Mouse (Mus musculus) left cerebral cortex, postnatal 36 days (tissue): Measurements from ENCODE around the gene Adgre5. TPM values are rescaled to one million over a fixed set of nuclear protein-coding genes. Genes with fewer than 3 reads are reported as not detected.

Experiments used
- DNase-seq, 2 experiments: peaks; one replicate each; pipeline ENCODE4 v3.0.0; 2021 to 2022; ENCODE audit warnings: low spot score in 2 of 2, mixed read lengths in 1 of 2
- intact Hi-C: fragments of 180-260 bp; cut with DNase I; formaldehyde crosslinking; loops from one replicate; pipeline ENCODE4 v1.15.1; 2025
- total RNA-seq, 2 experiments: library from RNA; stranded (reverse); gene quantifications; 2 replicates each; pipeline ENCODE4 v1.2.3; 2021

The Adgre5 gene
- total RNA-seq = 10 to 100 TPM in 1 of 2 experiments, 1 to 10 TPM in 1; 6.0 to 10.8 TPM

DNA sequence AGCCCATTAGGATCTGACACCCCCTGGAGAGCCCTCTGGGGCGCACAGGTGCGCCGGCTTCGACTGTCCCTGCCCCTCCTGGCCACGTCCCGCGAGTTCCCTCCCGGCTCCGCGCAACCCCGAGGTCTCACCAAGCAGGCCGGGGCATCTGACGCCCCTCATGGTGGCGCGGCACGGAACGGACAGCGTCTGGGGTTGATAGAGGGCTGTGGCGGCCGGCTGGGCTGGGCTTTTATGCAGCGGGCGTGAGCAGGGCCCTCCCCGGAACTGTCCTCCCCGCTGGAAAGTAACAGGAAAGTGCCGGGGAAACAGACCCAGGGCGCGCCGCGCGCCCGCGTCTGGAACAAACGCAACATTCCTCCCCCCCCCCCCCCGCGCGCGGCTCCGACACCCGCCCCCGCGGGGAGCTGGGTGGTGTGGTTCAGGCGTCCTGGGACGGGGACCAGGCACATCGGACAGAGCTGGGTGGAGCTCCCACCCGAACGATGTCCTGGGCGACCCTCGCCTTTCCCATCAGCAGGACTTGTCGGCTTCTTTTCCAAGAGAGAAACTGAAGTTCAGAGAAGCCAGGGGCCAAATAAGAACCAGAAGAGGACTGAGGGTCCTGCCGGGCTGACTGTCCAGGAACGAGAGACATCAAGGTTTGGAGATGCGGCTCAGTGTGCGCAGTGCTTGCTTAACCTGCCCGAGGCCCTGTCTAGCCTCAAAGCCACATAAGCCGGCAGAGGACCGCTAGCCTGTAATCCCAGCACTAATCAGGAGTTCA is at the start of gene Adgre5:
Gene Adgre5 (minus strand): TSS at position 351 of the 766 bp plus-strand sequence.
- intact Hi-C loops = no loop called here
- no peak for DNase-seq

DNA sequence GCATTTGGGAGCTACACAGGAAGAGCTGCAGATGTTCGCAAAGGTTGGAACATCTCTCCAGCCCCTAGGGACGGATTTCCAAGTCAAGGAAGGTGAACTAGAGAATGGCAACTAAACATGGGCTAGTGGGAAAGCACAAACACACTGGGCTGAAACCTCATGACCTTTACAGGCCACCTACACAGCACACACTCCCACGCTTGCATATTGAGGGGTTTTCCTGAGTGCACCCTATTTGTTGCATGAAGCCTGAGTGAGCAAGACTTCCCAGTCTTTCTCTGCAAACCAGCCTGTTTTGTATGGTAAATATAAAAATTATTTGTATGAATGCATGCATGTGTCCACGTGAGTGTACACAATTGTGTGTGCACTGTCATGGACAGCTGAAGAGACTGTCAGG is 48.7 kb upstream of the Adgre5 start:
- intact Hi-C loops = no loop called here
- no peak for DNase-seq

DNA sequence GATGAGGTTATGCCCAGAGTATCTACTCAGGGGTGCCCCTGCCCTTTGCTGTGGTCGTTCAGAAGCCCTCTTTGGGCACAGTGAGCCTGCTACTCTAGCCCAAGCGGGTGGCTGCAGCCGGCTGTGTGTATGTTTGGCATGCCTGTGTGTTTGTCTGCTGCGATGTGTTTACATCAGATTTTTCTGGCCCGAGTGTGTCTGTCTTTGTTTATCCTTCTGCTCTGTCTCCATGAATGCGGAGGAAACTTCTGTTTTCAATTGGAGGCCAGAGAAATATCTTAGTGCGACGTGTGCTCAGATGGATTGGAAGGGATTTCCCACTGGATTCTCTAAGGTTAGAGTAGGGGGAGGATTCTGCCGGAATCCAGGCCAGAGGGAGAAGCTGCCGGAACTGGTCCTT is 43.9 kb upstream of the Adgre5 start:
- intact Hi-C loops = no loop called here
- no peak for DNase-seq

DNA sequence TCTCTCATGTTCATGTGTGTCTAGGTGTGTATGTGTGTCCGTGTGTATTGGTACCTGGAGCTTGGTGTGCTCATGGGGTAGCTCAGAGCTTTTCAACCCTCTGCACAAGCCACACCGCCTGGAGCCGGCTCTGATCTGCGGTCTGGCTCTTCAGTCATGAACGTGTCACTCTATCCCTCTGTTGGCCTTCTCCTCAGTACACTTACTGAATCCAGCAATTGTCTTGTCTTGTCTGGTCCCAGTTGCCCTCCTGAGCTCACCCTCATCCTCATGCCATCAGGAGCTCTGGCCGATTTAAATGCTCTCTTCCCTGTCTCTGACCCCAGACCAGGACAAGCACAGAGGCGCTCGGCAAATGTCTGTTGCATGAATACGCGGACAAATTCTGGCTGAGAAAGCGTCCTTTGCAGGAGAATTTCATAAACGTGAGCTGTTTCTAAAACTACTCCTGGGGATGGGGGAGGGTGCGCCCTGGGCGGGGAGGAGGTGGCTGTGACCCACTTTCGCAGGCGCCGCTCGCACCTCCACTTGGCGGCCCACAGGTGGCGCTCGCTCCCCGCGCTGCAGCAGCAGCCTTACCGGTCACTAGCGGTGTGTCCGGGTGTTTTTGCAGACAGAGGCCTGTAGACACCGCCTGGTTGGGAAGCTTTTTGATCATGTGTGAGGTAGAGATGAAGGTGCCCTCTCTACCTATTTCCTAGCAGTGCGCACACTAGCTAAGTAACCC is 41.9 kb upstream of the Adgre5 start:
- peak; percentile 86 to 89 for DNase-seq
- intact Hi-C loops = loop anchor here (1.0 to 2.0 kb wide), 3 partner anchors 92 to 172 kb away; partner anchors contain the start of genes Asf1b and Gm10644

DNA sequence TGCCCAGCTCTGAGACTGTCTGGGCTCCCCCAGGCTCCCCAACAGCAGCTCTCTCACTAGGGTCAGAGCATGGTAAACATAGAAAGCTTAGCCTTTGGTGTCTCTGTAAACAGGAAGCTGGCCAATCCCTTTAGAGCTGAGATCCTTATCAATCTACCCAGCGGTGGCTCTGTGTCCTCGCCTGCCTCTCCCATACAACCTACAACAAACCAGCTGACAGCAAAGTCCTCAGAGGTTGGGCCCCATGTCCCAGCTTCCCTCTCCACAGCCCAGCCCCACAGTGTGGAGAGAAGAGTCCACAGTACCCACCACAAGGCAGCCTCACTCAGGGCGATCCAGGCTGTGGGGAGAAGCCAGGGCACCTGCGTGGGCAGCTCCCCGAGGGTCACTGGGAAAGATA is 38.5 kb upstream of the Adgre5 start:
- intact Hi-C loops = no loop called here
- DNase-seq = no peak

DNA sequence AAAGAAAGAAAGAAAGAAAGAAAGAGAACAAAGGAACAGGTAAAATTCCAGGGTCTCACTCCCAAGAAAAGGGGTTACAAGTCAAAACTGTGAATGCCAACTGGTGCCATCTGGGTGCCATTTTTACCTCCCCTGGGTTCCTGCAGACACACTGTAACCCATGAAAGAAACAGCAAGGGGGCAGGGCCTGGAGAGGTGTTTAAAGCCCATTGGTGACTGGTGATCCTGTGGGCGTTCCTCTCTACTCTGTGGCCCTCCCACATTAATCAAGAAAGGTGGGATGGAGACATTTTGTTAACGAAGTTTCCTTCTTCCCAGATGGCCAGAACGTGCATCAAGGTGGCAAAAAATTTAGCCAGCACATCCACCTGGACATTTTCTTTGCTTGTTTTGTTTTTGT is 36.9 kb upstream of the Adgre5 start:
- intact Hi-C loops = no loop called here
- no peak for DNase-seq

DNA sequence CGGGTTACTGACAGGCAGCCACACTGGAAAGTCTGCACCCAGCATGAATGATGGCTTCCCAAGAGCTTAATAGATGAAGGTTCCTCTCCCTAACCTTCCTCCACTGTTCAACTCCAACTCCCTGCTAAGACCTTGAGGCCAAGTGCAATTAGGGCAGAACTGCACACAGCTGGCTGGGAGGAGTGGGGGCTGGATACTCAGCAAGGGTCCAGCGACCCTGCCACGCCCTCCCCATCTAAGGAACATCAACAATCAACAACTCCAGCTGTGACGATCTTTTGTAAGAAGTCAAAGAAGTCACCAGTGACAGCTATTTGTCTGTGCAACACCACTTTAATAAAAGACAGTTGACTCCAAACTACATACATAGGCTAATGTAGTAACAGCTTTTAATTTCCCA is 35.5 kb upstream of the Adgre5 start:
- DNase-seq = no peak
- intact Hi-C loops = no loop called here

DNA sequence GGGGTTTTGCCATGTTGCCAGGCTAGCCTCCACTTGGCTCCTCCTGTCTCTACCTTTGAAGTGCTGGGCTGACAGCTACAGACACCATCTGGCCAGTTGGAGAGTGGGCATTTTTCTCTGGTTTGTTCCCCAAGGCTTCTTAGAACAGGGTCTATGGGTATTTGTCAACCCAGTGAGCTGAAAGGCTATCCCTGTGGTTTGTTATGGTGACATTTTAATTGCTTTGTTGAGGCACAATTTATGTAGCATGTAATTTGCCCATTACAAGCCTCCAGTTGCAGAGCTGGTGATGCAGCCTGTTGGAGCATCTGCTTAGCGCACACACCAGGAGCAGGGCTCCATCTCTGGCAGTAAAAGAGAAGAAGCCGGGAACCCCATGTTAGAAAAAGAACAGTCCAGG is 33.1 kb upstream of the Adgre5 start:
- intact Hi-C loops = loop anchor here (5.0 kb wide), 1 partner anchor 47 kb away; no protein-coding TSS in a partner anchor
- no peak for DNase-seq

DNA sequence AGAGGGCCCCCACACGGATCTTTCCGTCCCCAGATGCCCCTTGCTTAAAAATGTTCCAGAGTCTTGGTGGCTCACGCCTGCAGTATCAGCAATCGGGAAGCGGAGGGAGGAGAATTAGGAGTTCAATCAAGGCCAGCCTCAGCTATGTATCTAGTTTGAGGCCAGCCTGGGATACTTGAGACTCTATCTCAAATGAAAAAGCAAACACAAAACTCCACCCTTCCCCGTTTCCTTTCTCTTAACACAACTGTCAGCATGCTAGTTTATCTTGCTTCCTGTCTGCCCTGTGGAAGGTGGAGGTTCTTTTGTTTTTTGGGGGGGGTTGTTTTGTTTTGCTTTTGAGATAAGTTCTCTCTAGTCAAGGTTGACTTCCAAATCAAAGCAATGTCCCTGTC is 32.3 kb upstream of the Adgre5 start:
- no peak for DNase-seq
- intact Hi-C loops = loop anchor here (5.0 kb wide), 1 partner anchor 46 kb away; no protein-coding TSS in a partner anchor

DNA sequence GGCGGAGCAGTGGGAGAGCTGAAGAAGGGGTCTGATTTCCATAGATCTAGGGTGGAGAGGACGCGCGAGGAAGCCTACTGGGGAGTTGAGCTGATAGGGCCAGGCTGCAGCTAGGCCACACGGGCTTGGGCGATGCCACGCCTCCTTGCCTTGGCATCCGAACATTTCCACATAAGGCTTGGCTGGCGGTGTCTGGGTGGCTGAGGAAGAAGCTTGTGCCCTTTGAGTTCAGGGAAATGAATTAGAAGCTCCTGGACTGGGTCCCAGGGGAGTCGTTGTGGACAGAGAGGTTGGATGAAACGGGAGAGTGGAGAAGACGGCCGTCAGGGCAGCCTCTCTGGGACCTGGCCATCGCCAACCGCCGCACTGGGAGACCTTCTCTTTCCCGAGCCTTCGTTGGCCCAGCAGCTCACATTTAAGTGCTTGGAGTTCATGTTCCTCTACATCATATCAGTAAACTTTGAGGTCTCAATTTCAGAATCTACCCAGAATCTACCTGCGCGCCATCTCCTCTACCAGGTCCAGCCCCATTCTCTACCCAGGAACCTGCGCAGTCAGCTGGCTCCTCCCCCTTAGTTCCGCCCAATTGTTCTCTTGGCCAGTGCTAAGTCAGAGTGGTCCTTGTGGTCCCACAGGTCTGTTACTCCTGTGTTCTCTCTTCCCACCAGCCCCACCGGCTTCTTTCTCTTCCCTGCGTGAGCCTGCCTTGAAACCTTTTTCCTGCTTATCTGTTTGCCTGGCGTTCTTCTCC is 31.8 kb upstream of the Adgre5 start:
- intact Hi-C loops = loop anchor here (5.0 kb wide), 1 partner anchor 46 kb away; no protein-coding TSS in a partner anchor
- peak; percentile 22 to 28 for DNase-seq

DNA sequence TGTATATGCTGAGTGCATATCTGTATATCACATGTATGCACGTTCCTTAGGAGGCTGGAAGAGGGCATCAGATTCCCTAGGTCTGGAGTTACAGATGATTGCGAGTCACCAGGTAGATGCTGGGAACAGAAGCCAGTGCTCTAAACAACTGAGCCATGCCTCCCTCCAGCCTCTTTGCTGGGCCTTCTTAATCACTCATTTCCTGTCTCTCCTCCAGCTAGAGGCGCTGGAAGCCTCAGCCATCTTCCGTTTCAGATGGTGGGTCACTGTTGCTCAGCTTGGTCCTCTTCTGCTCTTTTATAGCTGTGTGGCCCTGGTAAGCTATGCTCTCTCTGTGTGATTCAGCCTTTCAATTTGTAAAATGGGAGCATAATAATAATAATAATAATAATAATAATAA is 30.7 kb upstream of the Adgre5 start:
- intact Hi-C loops = loop anchor here (5.0 kb wide), 1 partner anchor 44 kb away; no protein-coding TSS in a partner anchor

DNA sequence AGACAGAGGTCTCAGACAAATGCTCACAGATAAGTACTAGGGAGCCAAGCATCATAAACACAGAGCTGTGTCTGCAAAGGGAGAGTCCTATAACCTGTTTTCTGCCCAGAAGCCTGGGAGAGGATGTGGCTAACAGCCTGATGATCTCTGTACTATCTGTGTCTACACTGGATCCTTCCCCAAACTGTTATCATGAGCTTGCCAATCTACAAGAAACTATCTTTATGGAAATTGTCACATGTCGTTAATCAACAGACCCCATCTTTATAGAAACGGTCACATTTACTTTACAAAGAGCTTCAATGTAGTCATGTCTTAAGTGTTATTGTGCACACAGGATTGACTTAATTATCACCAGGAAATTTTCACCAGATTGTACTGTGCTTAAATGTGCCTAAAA is 29.5 kb upstream of the Adgre5 start:
- intact Hi-C loops = loop anchor here (5.0 kb wide), 1 partner anchor 43 kb away; no protein-coding TSS in a partner anchor

More for the DNA sequence above, 30.7 kb upstream of the Adgre5 start:
- DNase-seq = no peak

DNA sequence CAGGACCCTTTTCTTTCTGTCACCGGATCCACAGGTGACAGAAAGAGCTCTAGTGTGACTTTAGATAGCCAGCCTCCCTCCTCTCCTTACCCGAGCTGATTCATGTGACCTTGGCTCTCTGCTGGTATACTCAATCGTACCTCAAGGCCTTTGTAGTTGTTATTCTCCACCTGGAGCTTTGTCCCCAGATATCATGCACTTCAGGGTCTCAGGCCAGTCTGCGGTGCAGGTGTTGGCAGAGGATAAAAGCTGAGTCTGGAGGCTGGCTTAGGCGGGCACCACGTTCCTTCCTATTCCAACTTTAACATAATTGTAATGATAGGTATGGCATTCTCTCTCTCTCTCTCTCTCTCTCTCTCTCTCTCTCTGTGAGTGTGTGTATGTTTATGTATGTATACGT is 28.6 kb upstream of the Adgre5 start:
- intact Hi-C loops = loop anchor here (5.0 kb wide), 1 partner anchor 42 kb away; no protein-coding TSS in a partner anchor

More for the DNA sequence above, 29.5 kb upstream of the Adgre5 start:
- DNase-seq = no peak

DNA sequence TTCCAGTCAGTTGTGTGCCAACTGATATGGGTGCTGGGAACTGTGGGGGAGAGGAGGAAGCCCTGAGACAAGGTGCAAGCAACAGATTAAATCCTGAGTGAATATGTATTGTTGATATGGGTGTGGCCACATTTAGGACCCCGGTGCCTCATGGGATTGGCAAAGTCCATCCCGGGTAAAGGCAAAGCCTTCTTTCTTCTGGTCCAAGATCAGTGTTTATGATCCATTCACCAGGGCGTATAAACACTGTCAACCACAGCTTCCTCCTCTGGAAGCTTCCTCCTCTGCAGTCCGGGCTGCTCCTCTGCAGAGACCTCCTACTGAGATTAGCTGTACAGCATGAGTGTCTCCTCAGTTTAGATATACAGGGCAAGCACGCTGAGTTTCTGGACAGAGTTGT is 27.4 kb upstream of the Adgre5 start:
- intact Hi-C loops = no loop called here
- no peak for DNase-seq

More for the DNA sequence above, 28.6 kb upstream of the Adgre5 start:
- no peak for DNase-seq

DNA sequence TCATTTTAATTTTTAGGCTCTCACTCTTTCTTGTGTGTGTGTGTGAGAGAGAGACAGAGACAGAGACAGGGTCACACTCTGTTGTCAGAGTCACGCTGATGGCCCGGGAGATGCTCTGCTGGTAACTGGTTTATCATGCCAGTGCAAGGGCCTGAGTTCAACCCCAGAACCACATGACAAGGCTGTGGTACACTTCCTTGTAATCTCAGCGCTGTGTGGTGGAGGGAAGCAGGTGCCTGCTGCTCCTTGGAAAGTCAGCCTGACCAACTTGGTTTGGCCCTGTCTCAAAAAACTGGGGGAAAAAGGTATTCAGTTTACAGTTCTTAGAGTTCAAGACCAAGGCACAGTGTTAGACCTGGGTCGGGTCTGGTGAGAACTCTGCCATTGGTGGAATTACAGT is 26.3 kb upstream of the Adgre5 start:
- intact Hi-C loops = no loop called here
- DNase-seq = no peak

DNA sequence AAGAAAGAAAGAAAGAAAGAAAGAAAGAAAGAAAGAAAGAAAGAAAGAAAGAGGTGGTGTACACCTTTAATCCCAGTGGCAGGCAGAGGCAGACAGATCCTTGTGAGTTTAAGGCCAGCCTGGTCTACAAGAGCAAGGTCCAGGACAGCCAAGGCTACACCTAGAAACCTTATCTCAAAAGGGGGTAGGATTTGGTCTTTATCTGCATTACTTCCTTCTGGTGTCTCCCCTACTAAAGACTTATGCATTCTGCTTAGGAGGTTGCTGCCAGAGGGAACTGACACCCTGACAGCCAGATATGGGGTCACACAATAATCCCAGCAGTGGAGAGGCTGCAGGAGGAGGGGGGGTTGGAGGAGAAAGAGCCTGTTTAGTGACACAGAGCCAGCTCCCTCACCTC is 24.5 kb upstream of the Adgre5 start:
- intact Hi-C loops = no loop called here
- no peak for DNase-seq

DNA sequence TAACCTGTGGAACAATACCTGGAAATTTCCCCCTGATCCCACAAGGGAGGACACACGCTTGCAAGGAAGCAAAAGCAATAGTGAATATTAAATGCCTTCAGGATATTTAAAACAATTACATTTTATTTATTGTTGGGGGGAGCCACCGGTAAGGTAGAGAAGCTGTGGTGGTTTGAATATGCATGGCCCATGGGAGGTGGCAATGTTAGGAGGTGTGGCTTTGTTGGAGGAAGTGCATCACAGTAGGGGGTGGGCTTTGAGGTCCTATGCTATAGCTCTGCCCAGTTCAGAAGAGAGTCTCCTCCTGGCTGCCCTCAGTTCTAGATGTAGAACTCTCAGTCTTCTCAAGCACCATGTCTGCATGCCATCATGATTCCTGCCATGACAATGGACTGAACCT is 23.6 kb upstream of the Adgre5 start:
- no peak for DNase-seq
- intact Hi-C loops = no loop called here

DNA sequence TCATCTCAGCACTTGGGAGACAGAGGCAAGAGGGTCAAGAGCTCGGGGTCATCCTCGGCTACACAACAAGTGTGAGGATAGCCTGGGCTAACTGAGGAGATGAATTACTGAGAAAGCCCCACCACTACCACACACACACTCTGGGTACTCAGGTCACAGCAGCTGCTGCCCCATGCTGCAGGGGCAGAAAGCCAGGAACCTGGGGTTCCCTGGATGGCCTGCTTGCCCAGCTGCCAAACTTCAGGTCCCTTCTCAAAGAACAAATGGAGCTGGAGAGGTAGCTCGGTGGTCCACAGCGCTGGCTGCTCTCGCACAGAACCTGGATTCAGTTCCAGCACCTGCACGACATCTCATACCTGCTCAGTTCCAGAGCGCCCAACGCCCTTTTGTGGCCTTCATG is 23.0 kb upstream of the Adgre5 start:
- DNase-seq = no peak
- intact Hi-C loops = no loop called here

DNA sequence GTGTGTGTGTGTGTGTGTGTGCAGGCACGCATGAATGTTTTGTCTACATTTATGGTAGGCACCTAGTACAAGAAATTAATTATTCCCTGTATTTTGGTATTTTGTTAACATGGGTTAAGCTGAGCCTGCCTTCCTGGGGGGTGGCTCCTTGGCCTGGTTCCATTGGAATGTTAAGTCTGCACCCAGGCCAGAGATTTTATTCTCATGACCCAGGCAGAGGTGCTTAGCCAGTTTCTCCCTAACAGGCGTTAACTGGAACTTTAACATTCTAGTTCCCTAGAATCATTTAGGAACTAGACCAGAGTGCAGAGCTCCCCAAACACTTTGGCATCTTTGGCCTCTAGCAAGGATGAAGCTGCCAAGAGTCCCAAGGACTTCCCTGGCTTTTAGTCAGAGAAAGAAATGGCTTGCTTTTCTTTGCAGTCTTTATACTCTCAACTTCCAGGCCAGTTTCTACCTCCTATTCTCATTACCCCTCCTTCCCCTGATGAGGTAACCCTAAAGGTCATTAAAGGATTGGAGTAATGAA is 18.2 kb upstream of the Adgre5 start:
- intact Hi-C loops = no loop called here
- DNase-seq = no peak

DNA sequence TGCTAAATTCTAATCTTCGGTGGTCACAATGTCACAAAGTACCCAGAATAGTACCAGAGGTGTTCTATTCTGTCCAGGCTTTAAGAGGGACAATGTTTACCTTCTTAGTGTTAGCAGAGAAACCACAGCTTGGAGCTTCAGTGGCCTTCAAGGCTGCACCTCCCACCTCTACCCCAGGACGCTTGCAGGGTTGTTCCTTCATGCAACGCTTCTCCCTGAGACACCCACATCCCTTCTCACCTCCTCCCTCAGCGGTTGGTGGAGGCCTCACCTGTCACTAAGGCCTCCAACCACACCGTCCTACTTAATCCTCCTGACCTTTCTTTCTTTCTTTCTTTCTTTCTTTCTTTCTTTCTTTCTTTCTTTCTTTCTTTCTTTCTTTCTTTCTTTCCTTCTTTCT is 17.2 kb upstream of the Adgre5 start:
- intact Hi-C loops = no loop called here
- no peak for DNase-seq
